Mouse (Mus musculus) midbrain, postnatal 0 days (tissue): Measurements from ENCODE around the gene Rapgefl1. TPM values are rescaled to one million over a fixed set of nuclear protein-coding genes. Genes with fewer than 3 reads are reported as not detected.

ENCODE experiments used
- ATAC-seq: fragments of 200-750 bp; cut with Nextera tagmentation; 2 replicates; pipeline ENCODE4 v1.8.0; 2017; ENCODE audit warnings: moderate number of reproducible peaks, mild to moderate bottlenecking, moderate TSS enrichment, moderate library complexity; ENCODE audit not compliant: low FRiP score
- DNase-seq: peaks from one replicate; pipeline ENCODE4 v3.0.0-alpha.2; 2015; ENCODE audit warnings: low spot score
- H3K27ac ChIP-seq: fragments of 300-500 bp; sonication (generic); 2 replicates; pipeline ENCODE4 v1.5.1; 2014; ENCODE audit warnings: low read depth, mild to moderate bottlenecking, low read length, mixed read lengths
- H3K27me3 ChIP-seq: fragments of 300-500 bp; sonication (generic); 2 replicates; pipeline ENCODE4 v1.6.1; 2014; ENCODE audit warnings: low read length, control low read depth, mixed read lengths; ENCODE audit not compliant: insufficient read depth
- H3K36me3 ChIP-seq: fragments of 300-500 bp; sonication (generic); 2 replicates; pipeline ENCODE4 v1.6.1; 2014; ENCODE audit warnings: low read length, control low read depth, mixed read lengths; ENCODE audit not compliant: insufficient read depth
- H3K4me1 ChIP-seq: fragments of 300-500 bp; sonication (generic); 2 replicates; pipeline ENCODE4 v1.6.1; 2014; ENCODE audit warnings: mild to moderate bottlenecking, control low read depth, antibody characterized with exemption, low read length, mixed read lengths; ENCODE audit not compliant: insufficient read depth
- H3K4me2 ChIP-seq: fragments of 300-500 bp; sonication (generic); 2 replicates; pipeline ENCODE4 v1.6.1; 2014; ENCODE audit warnings: low read depth, mild to moderate bottlenecking, low read length, mixed read lengths; ENCODE audit not compliant: poor library complexity, severe bottlenecking
- H3K4me3 ChIP-seq: fragments of 300-500 bp; sonication (generic); 2 replicates; pipeline ENCODE4 v1.5.1; 2014; ENCODE audit warnings: low read depth, mild to moderate bottlenecking, low read length, moderate library complexity
- H3K9ac ChIP-seq: fragments of 300-500 bp; sonication (generic); replicated peaks from 2 replicates; pipeline ENCODE4 v1.6.1; 2014; ENCODE audit warnings: mild to moderate bottlenecking, low read length, moderate library complexity, mixed read lengths; ENCODE audit not compliant: poor library complexity, severe bottlenecking
- H3K9me3 ChIP-seq: fragments of 300-500 bp; sonication (generic); 2 replicates; pipeline ENCODE4 v1.6.1; 2016; ENCODE audit warnings: low read length, control low read depth
- CTCF ChIP-seq: IDR thresholded peaks from 2 replicates; pipeline ENCODE4 v1.5.1; 2016; ENCODE audit warnings: antibody characterized with exemption, mild to moderate bottlenecking
- WGBS: fragments of 180-500 bp; shearing (Covaris S2); extraction: QIAGEN DNeasy Blood & Tissue Kit; methylation state at CpG from one replicate; pipeline ENCODE4 v1.1.7; 2014; 5-methylcytosine and 5-hydroxymethylcytosine counted together
- polyA plus RNA-seq: library from polyadenylated mRNA; unstranded; fragments of >200 nt; fragmentation: Nextera tagmentation; extraction: Ambion mirVana; gene quantifications from 2 replicates; pipeline ENCODE4 v1.2.1, GENCODE M21; 2015
- total RNA-seq: library from RNA; depleted of rRNA; stranded (reverse); fragments of >200 nt; gene quantifications from 2 replicates; pipeline ENCODE4 v1.2.3, GENCODE M21; 2014; rRNA removed

The Rapgefl1 gene
- 39.0 and 40.8 TPM in 2 replicates for total RNA-seq
- 10.9 and 11.4 TPM in 2 replicates for polyA plus RNA-seq

DNA sequence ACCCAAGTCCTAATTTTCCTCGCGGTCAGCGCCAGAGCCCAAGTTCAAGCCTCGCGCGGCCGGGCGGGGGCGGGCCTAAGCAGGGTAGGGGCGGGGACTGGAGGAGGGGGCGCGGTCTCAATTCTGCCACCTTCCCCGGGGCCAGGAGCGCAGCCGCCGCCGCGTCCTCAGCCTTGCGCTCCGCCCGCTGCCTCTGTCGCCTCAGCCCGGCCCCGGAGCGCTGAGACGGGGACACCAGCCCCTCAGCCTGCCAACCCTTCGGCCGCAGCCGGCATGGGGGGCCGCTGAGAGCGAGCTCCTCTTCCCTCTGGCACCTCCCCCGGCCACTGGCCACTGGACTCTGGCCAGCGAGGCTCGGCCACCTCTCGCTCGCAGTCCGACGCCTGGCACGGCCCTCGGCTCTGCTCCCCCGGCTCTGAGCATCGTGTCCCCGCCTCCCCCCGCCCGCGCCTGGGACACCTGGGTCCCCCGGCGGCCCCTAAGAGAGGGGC lies at the start of gene Rapgefl1:
Gene Rapgefl1 (plus strand): TSS at position 135 of the 491 bp plus-strand sequence.
- H3K36me3 ChIP-seq: peaks cover 22% of the 10 kb centered on the region
- ATAC-seq (peak; percentile 81), DNase-seq (peak; percentile 82)
- H3K4me3 ChIP-seq: peak within 1 kb of the TSS; percentile 83
- peak within 1 kb of the TSS; percentile 75 for H3K27ac ChIP-seq
- no peak for TF ChIP-seq CTCF
- H3K9me3 ChIP-seq: no peaks in the 10 kb centered on the region
- H3K27me3 ChIP-seq: no peaks in the 10 kb centered on the region
- peak within 1 kb of the TSS; percentile 84 for H3K4me2 ChIP-seq
- WGBS: 0% methylated on average over 35 of the region's 48 CpGs
- peak within 1 kb of the TSS; percentile 93 for H3K9ac ChIP-seq
- peaks cover 4% of the 10 kb centered on the region for H3K4me1 ChIP-seq

GRCm38 (mm10) chr11:98787229-98787628 lies 49.4 kb upstream of the Rapgefl1 start:
- Histone ChIP-seq H3K27me3 (no peaks in the 10 kb centered on the region), H3K9ac (no peak overlapping the region), H3K9me3 (no peaks in the 10 kb centered on the region), H3K4me3 (no peak overlapping the region), H3K36me3 (no peaks in the 10 kb centered on the region), H3K27ac (peak overlapping the region; percentile 83; the same call in 1 of the 2 replicates), H3K4me1 (peaks cover 18% of the 10 kb centered on the region), H3K4me2 (no peak overlapping the region)
- ATAC-seq (no peak), DNase-seq (no peak)
- WGBS: 35% methylated on average over 7 of the region's 7 CpGs
- TF ChIP-seq CTCF: no peak

GRCm38 (mm10) chr11:98787691-98788090 lies 48.9 kb upstream of the Rapgefl1 start:
- Histone ChIP-seq H3K4me1 (peaks cover 15% of the 10 kb centered on the region), H3K4me2 (no peak overlapping the region), H3K36me3 (no peaks in the 10 kb centered on the region), H3K9me3 (no peaks in the 10 kb centered on the region), H3K27me3 (no peaks in the 10 kb centered on the region), H3K9ac (no peak overlapping the region), H3K27ac (no peak overlapping the region), H3K4me3 (no peak overlapping the region)
- WGBS: 86% methylated on average over 1 of the region's 1 CpGs
- DNase-seq: no peak
- no peak for ATAC-seq
- TF ChIP-seq CTCF: peak; percentile 67

GRCm38 (mm10) chr11:98788139-98788538 lies 48.4 kb upstream of the Rapgefl1 start:
- Histone ChIP-seq H3K4me1 (peaks cover 10% of the 10 kb centered on the region), H3K27me3 (no peaks in the 10 kb centered on the region), H3K4me2 (peak overlapping the region; percentile 92; the same call in 1 of the 2 replicates), H3K27ac (0 out of 2 replicates have a peak overlapping the region, but pooled peaks have one; percentile 51), H3K4me3 (no peak overlapping the region), H3K9ac (no peak overlapping the region), H3K36me3 (no peaks in the 10 kb centered on the region), H3K9me3 (no peaks in the 10 kb centered on the region)
- ATAC-seq (no peak), DNase-seq (no peak)
- TF ChIP-seq CTCF: no peak
- 91% methylated on average over 5 of the region's 5 CpGs for WGBS

- Histone ChIP-seq H3K9me3 (no peaks in the 10 kb centered on the region), H3K4me1 (peaks cover 6% of the 10 kb centered on the region), H3K4me3 (peak overlapping the region; percentile 41), H3K36me3 (no peaks in the 10 kb centered on the region), H3K27me3 (no peaks in the 10 kb centered on the region), H3K27ac (peak overlapping the region; percentile 51; the same call in 1 of the 2 replicates), H3K4me2 (peak overlapping the region; percentile 92), H3K9ac (no peak overlapping the region)
- peak; percentile 96 for DNase-seq
- peak; percentile 86 for ATAC-seq
- TF ChIP-seq CTCF: peak; percentile 86
- WGBS: 7% methylated on average over 18 of the region's 18 CpGs
Measured at GRCm38 (mm10) chr11:98788550-98789218, 47.9 kb upstream of the Rapgefl1 start.

DNA sequence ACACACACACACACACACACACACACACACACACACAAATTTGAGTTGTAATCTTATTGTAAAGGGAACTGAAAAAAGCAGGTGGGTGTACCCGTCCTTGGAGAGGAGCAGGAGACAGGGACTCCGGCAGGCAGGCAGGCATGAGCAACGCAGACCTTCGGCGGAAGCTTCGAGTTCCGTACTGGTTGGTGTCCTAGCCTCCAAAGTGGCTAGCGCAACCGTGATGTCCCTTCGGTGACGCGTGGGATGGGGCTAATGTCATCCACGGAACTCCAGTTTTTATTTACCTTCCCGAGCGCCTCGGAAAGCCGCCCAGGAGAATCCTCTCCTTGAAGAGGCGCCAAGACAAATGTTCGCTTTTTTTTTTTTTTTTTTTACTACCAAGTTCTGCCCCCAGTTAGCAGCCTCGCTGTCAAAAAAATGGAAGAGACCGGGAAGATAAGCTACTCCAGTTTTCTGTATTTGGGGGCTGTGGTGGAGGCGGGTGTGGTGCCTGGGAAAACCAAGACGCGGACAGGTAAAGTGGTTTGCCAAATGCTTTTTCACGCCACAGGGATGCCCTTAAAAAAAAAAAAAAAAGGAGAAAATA lies 47.3 kb upstream of the Rapgefl1 start:
- no peak for TF ChIP-seq CTCF
- H3K4me1 ChIP-seq: peaks cover 6% of the 10 kb centered on the region
- ATAC-seq (no peak; the same call in 1 of the 2 replicates), DNase-seq (no peak)
- peak overlapping the region; percentile 48; the same call in 1 of the 2 replicates for H3K9ac ChIP-seq
- H3K4me2 ChIP-seq: peak overlapping the region; percentile 92
- WGBS: under 1% methylated on average over 25 of the region's 25 CpGs
- H3K36me3 ChIP-seq: no peaks in the 10 kb centered on the region
- no peaks in the 10 kb centered on the region for H3K9me3 ChIP-seq
- no peaks in the 10 kb centered on the region for H3K27me3 ChIP-seq
- no peak overlapping the region for H3K27ac ChIP-seq
- peak overlapping the region; percentile 41 for H3K4me3 ChIP-seq
